Mouse (Mus musculus) stomach, postnatal 0 days (tissue): ENCODE results near the gene Cmc2. TPM values are rescaled to one million over a fixed set of nuclear protein-coding genes. Genes with fewer than 3 reads are reported as not detected.

Experiments used
- ATAC-seq: fragments of 200-750 bp; cut with Nextera tagmentation; 2 replicates; pipeline ENCODE4 v1.8.0; 2017; ENCODE audit not compliant: low FRiP score, low TSS enrichment
- DNase-seq: peaks from one replicate; pipeline ENCODE4 v3.0.0-alpha.2; 2016; ENCODE audit warnings: low spot score
- H3K27ac ChIP-seq: fragments of 300-500 bp; sonication (generic); replicated peaks from 2 replicates; pipeline ENCODE4 v1.5.1; 2014; ENCODE audit warnings: mild to moderate bottlenecking, control low read depth
- H3K27me3 ChIP-seq: fragments of 300-500 bp; sonication (generic); 2 replicates; pipeline ENCODE4 v1.6.1; 2014; ENCODE audit warnings: low read length; ENCODE audit not compliant: control insufficient read depth, insufficient read depth
- H3K36me3 ChIP-seq: fragments of 300-500 bp; sonication (generic); 2 replicates; pipeline ENCODE4 v1.6.1; 2014; ENCODE audit warnings: low read length, mixed read lengths; ENCODE audit not compliant: control insufficient read depth, insufficient read depth
- H3K4me1 ChIP-seq: fragments of 300-500 bp; sonication (generic); replicated peaks from 2 replicates; pipeline ENCODE4 v1.6.1; 2014; ENCODE audit warnings: antibody characterized with exemption; ENCODE audit not compliant: control insufficient read depth, insufficient read depth
- H3K4me2 ChIP-seq: fragments of 300-500 bp; sonication (generic); replicated peaks from 2 replicates; pipeline ENCODE4 v1.6.1; 2014; ENCODE audit warnings: low read depth, mild to moderate bottlenecking, control low read depth, moderate library complexity
- H3K4me3 ChIP-seq: fragments of 300-500 bp; sonication (generic); 2 replicates; pipeline ENCODE4 v1.5.1; 2014; ENCODE audit warnings: low read depth, low read length, control low read depth
- H3K9ac ChIP-seq: fragments of 300-500 bp; sonication (generic); 2 replicates; pipeline ENCODE4 v1.6.1; 2014; ENCODE audit warnings: mild to moderate bottlenecking, low read length, control low read depth, mixed read lengths
- H3K9me3 ChIP-seq: fragments of 300-500 bp; sonication (generic); 2 replicates; pipeline ENCODE4 v1.6.1; 2016; ENCODE audit warnings: low read length; ENCODE audit not compliant: control insufficient read depth
- CTCF ChIP-seq: IDR thresholded peaks from 2 replicates; pipeline ENCODE4 v1.5.1; 2016; ENCODE audit warnings: antibody characterized with exemption, low read depth, mild to moderate bottlenecking, moderate library complexity
- EP300 ChIP-seq: optimal IDR thresholded peaks from 2 replicates; pipeline ENCODE3; 2016; ENCODE audit warnings: antibody characterized with exemption
- WGBS: fragments of 180-500 bp; shearing (Covaris S2); extraction: QIAGEN DNeasy Blood & Tissue Kit; methylation state at CpG from one replicate; pipeline ENCODE4 v1.1.7; 2014; 5-methylcytosine and 5-hydroxymethylcytosine counted together
- polyA plus RNA-seq: library from polyadenylated mRNA; unstranded; fragments of >200 nt; fragmentation: Nextera tagmentation; extraction: Ambion mirVana; gene quantifications from 2 replicates; pipeline ENCODE4 v1.2.1, GENCODE M21; 2015

The Cmc2 gene
- 43.2 and 47.7 TPM in 2 replicates for polyA plus RNA-seq

DNA sequence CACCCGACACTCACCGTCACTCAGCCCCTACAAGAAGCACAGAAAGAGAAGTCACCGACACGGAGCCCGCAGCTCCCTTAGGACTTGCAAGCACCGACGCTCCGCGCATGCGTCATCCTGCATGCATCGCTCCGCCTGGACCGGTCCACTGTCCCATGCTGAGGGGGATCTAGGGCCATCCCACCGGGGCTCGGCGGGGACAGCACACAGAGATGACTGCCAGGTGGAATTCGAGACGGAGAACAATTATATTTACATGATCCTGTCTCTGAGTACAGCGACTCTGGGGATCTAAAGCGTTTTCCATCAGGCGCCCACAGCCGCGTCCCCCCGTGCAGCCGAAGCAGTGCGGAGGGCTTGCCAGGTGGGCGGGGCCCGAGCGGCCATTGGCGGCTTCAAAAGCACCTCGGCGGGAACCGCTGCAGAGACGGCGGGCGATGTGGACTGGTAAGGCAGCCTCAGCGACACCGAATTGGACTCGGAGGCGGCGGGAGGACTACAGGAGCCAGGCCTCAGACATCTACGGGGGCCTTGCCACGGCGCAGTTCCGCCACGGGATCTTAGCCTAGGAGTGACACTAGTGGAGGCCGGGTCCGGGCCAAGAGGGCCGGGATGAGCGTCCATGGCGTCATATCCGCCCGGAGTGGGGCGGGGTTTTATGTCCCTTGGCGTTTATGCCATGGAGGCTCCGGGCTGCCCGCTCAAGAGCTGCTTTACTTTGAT lies at the start of gene Cmc2, which contains the start of gene Cenpn:
Cmc2 (minus strand) TSS at position 119 of the 723 bp plus-strand sequence.
Cenpn (plus strand) TSS at position 394 of the 723 bp plus-strand sequence.
- peak within 1 kb of the TSS; percentile 78 for H3K9ac ChIP-seq
- under 1% methylated on average over 57 of the region's 57 CpGs for WGBS

GRCm38 (mm10) chr8:116969531-116969930 lies 48.3 kb upstream of the Cmc2 start:
- no peak overlapping the region for H3K4me2 ChIP-seq
- H3K4me3 ChIP-seq = no peak overlapping the region
- no peaks in the 10 kb centered on the region for H3K27me3 ChIP-seq
- no peaks in the 10 kb centered on the region for H3K4me1 ChIP-seq
- TF ChIP-seq CTCF = no peak
- no peak for TF ChIP-seq EP300
- 65% methylated on average over 6 of the region's 6 CpGs for WGBS
- H3K36me3 ChIP-seq = no peaks in the 10 kb centered on the region
- no peak overlapping the region for H3K9ac ChIP-seq
- no peaks in the 10 kb centered on the region for H3K9me3 ChIP-seq
- DNase-seq (no peak), ATAC-seq (no peak)
- no peak overlapping the region for H3K27ac ChIP-seq

More for the DNA sequence above, at the start of gene Cmc2, which contains the start of gene Cenpn:
- no peaks in the 10 kb centered on the region for H3K27me3 ChIP-seq
- peak; percentile 95 for DNase-seq
- no peaks in the 10 kb centered on the region for H3K36me3 ChIP-seq
- peak within 1 kb of the TSS; percentile 77 for H3K4me2 ChIP-seq
- peak within 1 kb of the TSS; percentile 83 for H3K27ac ChIP-seq
- TF ChIP-seq CTCF (no peak), EP300 (no peak)
- ATAC-seq = peak; percentile 96
- H3K9me3 ChIP-seq = no peaks in the 10 kb centered on the region
- H3K4me1 ChIP-seq = peaks cover 3% of the 10 kb centered on the region; the same call in 1 of the 2 replicates
- H3K4me3 ChIP-seq = peak within 1 kb of the TSS; percentile 79

- H3K9me3 ChIP-seq = no peaks in the 10 kb centered on the region
- TF ChIP-seq EP300 (no peak), CTCF (no peak)
- no peak overlapping the region for H3K4me3 ChIP-seq
- H3K4me1 ChIP-seq = no peaks in the 10 kb centered on the region
- H3K27me3 ChIP-seq = no peaks in the 10 kb centered on the region
- no peak overlapping the region for H3K27ac ChIP-seq
- ATAC-seq (no peak), DNase-seq (no peak)
- peaks cover 16% of the 10 kb centered on the region for H3K36me3 ChIP-seq
- 93% methylated on average over 9 of the region's 9 CpGs for WGBS
- H3K4me2 ChIP-seq = no peak overlapping the region
- no peak overlapping the region for H3K9ac ChIP-seq
Observed at GRCm38 (mm10) chr8:116954415-116954814, 33.2 kb upstream of the Cmc2 start.

DNA sequence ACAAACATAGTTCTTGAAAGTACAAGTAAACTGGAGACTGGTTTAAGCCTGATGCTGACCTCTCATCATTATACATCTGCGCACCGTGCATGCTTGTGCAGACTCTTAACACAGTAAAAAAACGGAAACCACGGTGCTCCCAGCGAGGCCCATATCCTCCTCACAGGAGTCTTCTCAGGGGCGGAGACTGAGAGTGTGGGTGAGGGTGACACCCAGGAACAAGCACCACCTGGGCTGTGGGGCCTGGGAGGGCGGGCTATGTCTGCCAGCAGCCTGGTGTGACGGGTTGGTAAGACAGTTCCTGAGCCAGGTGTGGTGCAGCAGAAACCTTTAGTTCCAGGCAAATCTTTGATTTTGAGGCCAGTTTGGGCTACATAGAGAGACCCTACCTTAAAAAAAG lies 31.2 kb upstream of the Cmc2 start:
- WGBS = 75% methylated on average over 8 of the region's 8 CpGs
- TF ChIP-seq EP300 = no peak
- no peak for ATAC-seq

GRCm38 (mm10) chr8:116951778-116952177 lies 30.5 kb upstream of the Cmc2 start:
- DNase-seq (peak; percentile 23), ATAC-seq (peak; percentile 67)
- peaks cover 9% of the 10 kb centered on the region for H3K36me3 ChIP-seq
- no peaks in the 10 kb centered on the region for H3K9me3 ChIP-seq
- 82% methylated on average over 2 of the region's 2 CpGs for WGBS
- no peak overlapping the region for H3K4me2 ChIP-seq
- 0 out of 2 replicates have a peak overlapping the region, but pooled peaks have one; percentile 8 for H3K27ac ChIP-seq
- no peaks in the 10 kb centered on the region for H3K27me3 ChIP-seq
- TF ChIP-seq CTCF (no peak), EP300 (no peak)
- H3K4me3 ChIP-seq = no peak overlapping the region
- no peak overlapping the region for H3K9ac ChIP-seq
- no peaks in the 10 kb centered on the region for H3K4me1 ChIP-seq

More for the DNA sequence above, 31.2 kb upstream of the Cmc2 start:
- H3K4me1 ChIP-seq = no peaks in the 10 kb centered on the region
- no peak overlapping the region for H3K4me3 ChIP-seq
- H3K9me3 ChIP-seq = no peaks in the 10 kb centered on the region
- H3K27me3 ChIP-seq = no peaks in the 10 kb centered on the region
- H3K27ac ChIP-seq = 0 out of 2 replicates have a peak overlapping the region, but pooled peaks have one; percentile 8
- H3K4me2 ChIP-seq = no peak overlapping the region
- H3K9ac ChIP-seq = no peak overlapping the region
- DNase-seq = no peak
- H3K36me3 ChIP-seq = peaks cover 10% of the 10 kb centered on the region

DNA sequence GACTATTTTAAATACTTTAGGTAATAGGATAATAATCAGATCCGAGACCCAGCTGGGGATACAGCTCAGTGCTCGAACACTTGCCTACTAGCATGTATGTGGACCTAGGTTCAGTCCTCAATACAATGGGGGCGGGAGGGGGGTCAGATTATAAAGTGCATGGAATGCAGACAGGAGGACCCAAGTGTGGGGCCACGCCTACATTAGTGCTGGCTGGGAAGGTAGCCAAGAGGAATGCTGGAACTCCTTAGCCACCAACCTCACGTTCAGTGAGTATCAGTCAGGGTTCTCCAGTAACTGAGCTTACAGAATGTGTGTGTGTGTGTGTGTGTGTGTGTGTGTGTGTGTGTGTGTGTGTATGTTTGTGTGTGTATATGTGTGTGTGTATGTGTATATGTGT lies 30.1 kb upstream of the Cmc2 start:
- no peak overlapping the region for H3K27ac ChIP-seq
- no peak overlapping the region for H3K4me2 ChIP-seq
- H3K36me3 ChIP-seq = peaks cover 9% of the 10 kb centered on the region
- no peak overlapping the region for H3K4me3 ChIP-seq
- TF ChIP-seq EP300 (no peak), CTCF (no peak)
- no peak overlapping the region for H3K9ac ChIP-seq
- H3K4me1 ChIP-seq = no peaks in the 10 kb centered on the region
- no peaks in the 10 kb centered on the region for H3K9me3 ChIP-seq
- 31% methylated on average over 5 of the region's 5 CpGs for WGBS
- no peaks in the 10 kb centered on the region for H3K27me3 ChIP-seq
- peak; percentile 68 for ATAC-seq
- DNase-seq = peak; percentile 65
